Mouse (Mus musculus): ENCODE measurements around the gene Rnf220. TPM values are rescaled to one million over a fixed set of nuclear protein-coding genes. Genes with fewer than 3 reads are reported as not detected.
A peak's percentile ranks its signal among the peaks of the same experiment; 100 is the strongest.

Gene Rnf220
- polyA plus RNA-seq, 1 experiment from 2014 or later = 137 TPM

DNA sequence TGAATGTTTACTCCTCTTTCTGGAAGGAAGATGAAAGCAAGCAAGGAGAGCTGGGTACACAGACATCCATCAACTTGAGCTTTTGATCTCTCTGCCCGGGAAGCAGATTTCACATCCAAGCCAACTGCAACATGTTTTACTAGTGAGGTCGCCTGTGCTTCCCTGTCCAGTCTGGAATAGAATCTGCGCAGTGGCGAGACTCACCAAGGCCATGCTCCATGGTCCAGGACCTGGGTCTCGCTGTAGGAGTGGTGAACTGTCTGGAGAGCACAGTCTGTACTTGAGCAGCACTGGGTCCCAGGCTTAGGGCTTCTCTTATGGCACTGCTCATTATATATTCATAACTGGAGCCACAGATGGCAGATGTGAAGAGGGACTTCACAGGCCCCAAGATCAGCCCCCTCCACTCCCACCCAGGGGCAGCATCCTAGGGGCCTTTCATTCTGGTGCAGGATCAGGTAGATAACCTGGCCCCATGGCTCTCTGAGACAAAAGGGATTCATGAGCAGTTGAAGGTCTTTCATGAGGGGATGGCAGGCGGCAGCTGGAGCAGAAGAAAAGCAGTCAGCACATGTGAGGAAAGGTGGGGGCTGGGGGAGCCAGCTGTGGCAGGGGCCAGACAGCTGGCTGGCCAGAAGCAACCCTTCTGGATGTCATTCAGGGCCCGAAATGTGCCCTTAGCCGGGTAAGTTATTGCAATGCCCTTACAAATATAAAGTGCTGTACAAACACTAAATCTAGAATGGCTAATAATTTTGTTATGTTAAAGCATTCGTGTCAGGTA, 30.5 kb upstream of the Rnf220 start:
- no peaks in the 10 kb centered on the region for H3K36me3 ChIP-seq (ENCODE audit: control insufficient read depth, insufficient read depth, low read length)
- peaks cover 2% of the 10 kb centered on the region; the same call in 1 of the 2 replicates for H3K27me3 ChIP-seq (ENCODE audit: control insufficient read depth, insufficient read depth, low read depth, low read length)
- ATAC-seq = no peak
- no peaks in the 10 kb centered on the region for H3K4me1 ChIP-seq (ENCODE audit: control insufficient read depth, insufficient read depth, low read length)
- no peak overlapping the region for H3K27ac ChIP-seq (ENCODE audit: low read length)
- no peak overlapping the region for H3K9ac ChIP-seq (ENCODE audit: low read depth, low read length)
- H3K4me3 ChIP-seq (ENCODE audit: low read depth, low read length) = no peak overlapping the region
- H3K4me2 ChIP-seq (ENCODE audit: low read length) = no peak overlapping the region
- 62% methylated on average over 9 of the region's 9 CpGs for WGBS
- no peaks in the 10 kb centered on the region for H3K9me3 ChIP-seq (replicated peaks; ENCODE audit: control insufficient read depth, low read length, poor library complexity, severe bottlenecking)

- Histone ChIP-seq H3K4me2 (ENCODE audit: low read length) (no peak overlapping the region), H3K4me3 (ENCODE audit: low read depth, low read length) (no peak overlapping the region), H3K9me3 (replicated peaks; ENCODE audit: control insufficient read depth, low read length, poor library complexity, severe bottlenecking) (no peaks in the 10 kb centered on the region), H3K27me3 (ENCODE audit: control insufficient read depth, insufficient read depth, low read depth, low read length) (peaks cover 2% of the 10 kb centered on the region; the same call in 1 of the 2 replicates), H3K36me3 (ENCODE audit: control insufficient read depth, insufficient read depth, low read length) (no peaks in the 10 kb centered on the region), H3K27ac (ENCODE audit: low read length) (no peak overlapping the region), H3K4me1 (ENCODE audit: control insufficient read depth, insufficient read depth, low read length) (no peaks in the 10 kb centered on the region), H3K9ac (ENCODE audit: low read depth, low read length) (no peak overlapping the region)
- 97% methylated on average over 5 of the region's 5 CpGs for WGBS
- no peak for ATAC-seq
Observed at GRCm38 (mm10) chr4:117525990-117526389, 29.1 kb upstream of the Rnf220 start.

- no peak overlapping the region for H3K27ac ChIP-seq (ENCODE audit: low read length)
- 69% methylated on average over 2 of the region's 2 CpGs for WGBS
- H3K9ac ChIP-seq (ENCODE audit: low read depth, low read length) = no peak overlapping the region
- H3K4me2 ChIP-seq (ENCODE audit: low read length) = no peak overlapping the region
- H3K4me3 ChIP-seq (ENCODE audit: low read depth, low read length) = no peak overlapping the region
- H3K36me3 ChIP-seq (ENCODE audit: control insufficient read depth, insufficient read depth, low read length) = no peaks in the 10 kb centered on the region
- no peaks in the 10 kb centered on the region for H3K4me1 ChIP-seq (ENCODE audit: control insufficient read depth, insufficient read depth, low read length)
- no peaks in the 10 kb centered on the region; the same call in 1 of the 2 replicates for H3K27me3 ChIP-seq (ENCODE audit: control insufficient read depth, insufficient read depth, low read depth, low read length)
- no peak for ATAC-seq
- H3K9me3 ChIP-seq (replicated peaks; ENCODE audit: control insufficient read depth, low read length, poor library complexity, severe bottlenecking) = no peaks in the 10 kb centered on the region
Observed at GRCm38 (mm10) chr4:117521350-117521749, 24.5 kb upstream of the Rnf220 start.

DNA sequence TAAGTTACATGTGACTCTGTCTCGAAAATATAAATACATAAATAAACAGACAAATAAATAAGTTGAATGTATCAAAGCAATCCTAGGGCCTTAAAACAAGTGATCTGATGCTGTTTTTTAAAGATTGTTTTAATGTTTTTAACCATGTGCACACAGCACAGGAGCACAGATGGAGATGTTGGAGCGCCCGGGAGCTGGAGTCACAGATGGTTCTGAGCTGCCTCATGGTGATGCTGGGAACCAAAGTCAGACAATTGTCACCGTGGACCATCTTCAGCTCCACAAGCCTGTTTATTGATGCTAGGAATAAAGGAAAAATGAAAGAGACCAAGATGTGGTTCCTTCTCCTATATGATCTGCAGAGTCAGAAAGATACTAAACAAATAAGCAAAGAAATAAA, 21.4 kb upstream of the Rnf220 start:
- H3K4me3 ChIP-seq (ENCODE audit: low read depth, low read length) = no peak overlapping the region
- H3K36me3 ChIP-seq (ENCODE audit: control insufficient read depth, insufficient read depth, low read length) = no peaks in the 10 kb centered on the region
- WGBS = 95% methylated on average over 4 of the region's 4 CpGs
- H3K9me3 ChIP-seq (replicated peaks; ENCODE audit: control insufficient read depth, low read length, poor library complexity, severe bottlenecking) = no peaks in the 10 kb centered on the region
- H3K4me2 ChIP-seq (ENCODE audit: low read length) = no peak overlapping the region
- no peaks in the 10 kb centered on the region for H3K4me1 ChIP-seq (ENCODE audit: control insufficient read depth, insufficient read depth, low read length)
- no peak overlapping the region for H3K27ac ChIP-seq (ENCODE audit: low read length)
- ATAC-seq = no peak
- no peaks in the 10 kb centered on the region; the same call in 1 of the 2 replicates for H3K27me3 ChIP-seq (ENCODE audit: control insufficient read depth, insufficient read depth, low read depth, low read length)
- H3K9ac ChIP-seq (ENCODE audit: low read depth, low read length) = no peak overlapping the region

- ATAC-seq = no peak
- no peaks in the 10 kb centered on the region for H3K36me3 ChIP-seq (ENCODE audit: control insufficient read depth, insufficient read depth, low read length)
- no peak overlapping the region for H3K4me3 ChIP-seq (ENCODE audit: low read depth, low read length)
- H3K9ac ChIP-seq (ENCODE audit: low read depth, low read length) = no peak overlapping the region
- 90% methylated on average over 8 of the region's 8 CpGs for WGBS
- no peaks in the 10 kb centered on the region for H3K9me3 ChIP-seq (replicated peaks; ENCODE audit: control insufficient read depth, low read length, poor library complexity, severe bottlenecking)
- H3K27me3 ChIP-seq (ENCODE audit: control insufficient read depth, insufficient read depth, low read depth, low read length) = peaks cover 14% of the 10 kb centered on the region
- H3K4me2 ChIP-seq (ENCODE audit: low read length) = no peak overlapping the region
- H3K27ac ChIP-seq (ENCODE audit: low read length) = no peak overlapping the region
- peaks cover 26% of the 10 kb centered on the region for H3K4me1 ChIP-seq (ENCODE audit: control insufficient read depth, insufficient read depth, low read length)
Observed at GRCm38 (mm10) chr4:117499043-117499442, 2.2 kb upstream of the Rnf220 start.

- H3K4me3 ChIP-seq (ENCODE audit: low read depth, low read length) = peak overlapping the region; percentile 42
- H3K27ac ChIP-seq (ENCODE audit: low read length) = peak overlapping the region; percentile 62
- H3K4me2 ChIP-seq (ENCODE audit: low read length) = peak overlapping the region; percentile 61
- H3K36me3 ChIP-seq (ENCODE audit: control insufficient read depth, insufficient read depth, low read length) = no peaks in the 10 kb centered on the region
- no peaks in the 10 kb centered on the region for H3K9me3 ChIP-seq (replicated peaks; ENCODE audit: control insufficient read depth, low read length, poor library complexity, severe bottlenecking)
- H3K4me1 ChIP-seq (ENCODE audit: control insufficient read depth, insufficient read depth, low read length) = peaks cover 28% of the 10 kb centered on the region
- H3K9ac ChIP-seq (ENCODE audit: low read depth, low read length) = peak overlapping the region; percentile 42
- peak; percentile 14; the same call in 1 of the 2 replicates for ATAC-seq
- WGBS = under 1% methylated on average over 33 of the region's 33 CpGs
- peaks cover 23% of the 10 kb centered on the region for H3K27me3 ChIP-seq (ENCODE audit: control insufficient read depth, insufficient read depth, low read depth, low read length)
Observed at GRCm38 (mm10) chr4:117495869-117496401, 917 bp downstream of the Rnf220 start.

DNA sequence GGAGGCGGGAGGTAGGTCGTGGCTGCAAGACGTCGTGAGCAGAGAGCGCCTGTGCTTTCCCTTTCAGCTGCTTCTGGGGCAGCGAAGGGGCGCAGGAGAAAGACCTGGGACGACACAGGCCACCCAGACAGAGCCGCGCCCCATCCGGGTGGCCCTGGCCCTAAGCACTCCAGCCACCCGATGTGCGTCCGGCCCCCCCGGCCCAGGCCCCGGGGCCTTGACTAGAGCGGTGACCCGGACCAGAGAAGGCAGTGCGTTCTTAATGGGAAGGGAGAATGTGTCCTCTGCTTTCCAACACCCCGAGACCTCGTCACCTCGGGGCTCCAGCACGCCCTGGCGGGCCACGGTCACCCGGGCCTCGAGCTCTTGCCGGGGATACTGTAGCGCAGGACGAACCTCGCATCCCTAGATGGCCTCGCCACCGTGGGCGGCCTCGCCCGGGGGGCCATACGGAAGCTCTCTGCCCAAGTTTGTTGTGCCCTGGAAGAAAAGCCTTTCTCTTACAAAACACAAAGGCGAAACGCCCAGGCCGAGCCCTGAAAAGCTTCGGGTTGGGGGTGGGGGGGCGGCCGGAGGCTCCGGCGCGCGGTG, 1.8 kb downstream of the Rnf220 start:
- H3K27me3 ChIP-seq (ENCODE audit: control insufficient read depth, insufficient read depth, low read depth, low read length) = peaks cover 32% of the 10 kb centered on the region
- peak overlapping the region; percentile 40 for H3K9ac ChIP-seq (ENCODE audit: low read depth, low read length)

GRCm38 (mm10) chr4:117493905-117494851, 2.7 kb downstream of the Rnf220 start:
- Histone ChIP-seq H3K27ac (ENCODE audit: low read length) (peak overlapping the region; percentile 82), H3K9me3 (replicated peaks; ENCODE audit: control insufficient read depth, low read length, poor library complexity, severe bottlenecking) (no peaks in the 10 kb centered on the region), H3K4me2 (ENCODE audit: low read length) (peak overlapping the region; percentile 61), H3K27me3 (ENCODE audit: control insufficient read depth, insufficient read depth, low read depth, low read length) (peaks cover 36% of the 10 kb centered on the region), H3K9ac (ENCODE audit: low read depth, low read length) (peak overlapping the region; percentile 49), H3K36me3 (ENCODE audit: control insufficient read depth, insufficient read depth, low read length) (no peaks in the 10 kb centered on the region), H3K4me3 (ENCODE audit: low read depth, low read length) (peak overlapping the region; percentile 42), H3K4me1 (ENCODE audit: control insufficient read depth, insufficient read depth, low read length) (peaks cover 28% of the 10 kb centered on the region)
- under 1% methylated on average over 70 of the region's 71 CpGs for WGBS
- ATAC-seq = no peak

More for the DNA sequence above, 1.8 kb downstream of the Rnf220 start:
- Histone ChIP-seq H3K4me1 (ENCODE audit: control insufficient read depth, insufficient read depth, low read length) (peaks cover 28% of the 10 kb centered on the region), H3K4me3 (ENCODE audit: low read depth, low read length) (peak overlapping the region; percentile 42), H3K27ac (ENCODE audit: low read length) (peak overlapping the region; percentile 82), H3K36me3 (ENCODE audit: control insufficient read depth, insufficient read depth, low read length) (no peaks in the 10 kb centered on the region), H3K4me2 (ENCODE audit: low read length) (peak overlapping the region; percentile 61), H3K9me3 (replicated peaks; ENCODE audit: control insufficient read depth, low read length, poor library complexity, severe bottlenecking) (no peaks in the 10 kb centered on the region)
- ATAC-seq = no peak
- 1% methylated on average over 46 of the region's 47 CpGs for WGBS
